Mouse (Mus musculus) gonadal fat pad, adult 2 months (tissue): ENCODE results near the gene Tctn3. TPM values are rescaled to one million over a fixed set of nuclear protein-coding genes. Genes with fewer than 3 reads are reported as not detected.

ENCODE experiments used
- DNase-seq: peaks from one replicate; pipeline ENCODE4 v3.0.0-alpha.2; 2012; ENCODE audit warnings: low read depth
- polyA plus RNA-seq: library from polyadenylated mRNA; depleted of rRNA; stranded (reverse); fragments of >200 nt; gene quantifications from 2 replicates; pipeline ENCODE4 v1.2.3, GENCODE M21; 2012; rRNA removed

The Tctn3 gene
- polyA plus RNA-seq, 1 experiment: 14.1 TPM

- peak; percentile 75 for DNase-seq
Observed at GRCm38 (mm10) chr19:40555136-40555535, 56.9 kb downstream of the Tctn3 start.

DNA sequence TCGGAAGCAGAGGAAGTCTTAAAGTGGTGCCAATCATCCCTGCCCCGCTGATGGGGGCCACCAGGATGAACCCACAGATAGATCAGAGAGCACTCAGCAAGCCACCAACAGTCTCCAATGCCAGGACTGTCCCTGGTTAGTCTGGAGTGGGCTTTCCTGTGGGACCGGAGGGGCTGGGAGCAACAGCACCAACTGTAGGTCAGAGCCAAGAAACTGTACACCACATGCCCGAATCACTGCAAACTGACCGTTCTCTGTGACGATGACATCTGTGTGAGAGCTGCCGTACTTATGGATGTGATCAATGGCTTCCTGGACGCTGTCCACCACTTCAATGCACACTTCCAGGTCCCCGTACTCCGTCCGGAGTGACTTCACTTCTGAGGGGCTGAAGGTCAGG is 57.7 kb downstream of the Tctn3 start:
- no peak for DNase-seq

- DNase-seq: no peak
Observed at GRCm38 (mm10) chr19:40553849-40554248, 58.2 kb downstream of the Tctn3 start.

DNA sequence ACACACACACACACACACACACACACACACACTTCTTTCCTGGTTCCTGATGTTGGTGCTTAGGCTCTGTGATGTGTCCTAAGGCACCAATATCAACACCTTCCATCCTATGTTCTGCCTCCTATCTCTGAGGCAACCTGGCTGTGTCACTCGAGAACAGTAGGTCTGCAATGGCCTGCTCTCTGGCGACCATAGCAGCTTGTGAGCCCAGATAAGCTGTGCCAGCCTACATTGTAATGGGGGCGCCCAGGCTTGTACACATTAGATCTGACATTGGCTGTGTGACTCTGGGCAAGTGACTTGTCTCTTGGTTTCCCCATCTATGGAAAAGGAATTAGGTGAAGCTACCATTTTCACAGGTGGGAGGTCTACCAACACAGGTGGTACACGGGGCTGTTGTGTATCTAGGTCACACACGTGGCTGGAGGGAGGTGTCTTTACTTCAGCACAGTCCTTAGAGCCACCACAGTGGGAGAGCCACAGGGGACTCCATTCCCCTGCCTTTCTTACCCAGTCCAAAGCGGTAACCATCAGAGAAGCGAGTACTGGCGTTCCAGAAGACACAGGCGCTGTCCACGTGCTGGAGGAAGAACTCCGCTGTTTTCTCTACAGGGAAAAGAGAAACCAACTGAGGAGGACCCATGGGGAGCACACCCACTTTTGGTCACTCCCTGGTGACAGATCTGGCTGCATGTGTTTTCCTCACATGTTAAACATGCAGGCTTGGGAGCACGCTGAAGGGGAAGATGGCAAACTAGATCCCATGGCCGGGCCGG is 58.8 kb downstream of the Tctn3 start:
- DNase-seq: no peak

DNA sequence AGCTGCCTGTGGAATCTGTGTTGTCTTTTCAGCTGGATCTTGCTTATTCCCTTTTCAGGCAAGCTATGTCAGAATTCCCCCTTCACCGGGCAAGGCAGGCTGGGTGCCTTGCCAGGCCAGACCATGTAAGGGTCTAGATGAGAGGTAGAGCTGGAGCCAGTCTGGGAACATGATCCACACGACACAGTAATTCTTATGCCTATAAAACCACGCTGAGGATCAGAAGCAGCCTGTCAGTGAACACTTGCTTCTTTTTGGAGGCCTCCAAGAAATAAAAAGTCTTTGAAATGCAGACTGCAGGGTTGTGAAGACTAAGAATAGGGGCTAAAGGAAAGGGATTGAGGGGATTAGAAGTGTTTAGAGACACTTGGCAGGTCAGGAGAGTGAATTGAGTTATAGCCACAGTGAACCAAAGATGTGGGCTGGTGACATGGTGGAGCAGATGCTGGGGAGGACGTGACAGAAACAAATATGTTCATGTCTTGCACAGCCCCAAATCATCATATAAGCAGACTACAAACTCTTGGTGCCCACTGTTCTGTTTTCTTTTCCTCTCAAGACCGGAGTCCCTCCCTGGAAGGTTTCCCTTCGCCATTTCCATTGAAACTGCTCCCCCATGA is 62.4 kb downstream of the Tctn3 start:
- no peak for DNase-seq

GRCm38 (mm10) chr19:40548796-40549515 is 63.1 kb downstream of the Tctn3 start:
- DNase-seq: no peak

- no peak for DNase-seq
Observed at GRCm38 (mm10) chr19:40548386-40548785, 63.6 kb downstream of the Tctn3 start.

Other genes with a start within 250 kb of the Tctn3 start
- 113 and 122 TPM in 2 replicates for gene Sorbs1, start 98.5 kb downstream of the Tctn3 start, polyA plus RNA-seq
- gene Aldh18a1, start 23.8 kb downstream of the Tctn3 start, polyA plus RNA-seq: 24.8 and 26.1 TPM in 2 replicates
- gene Entpd1, start 133 bp upstream of the Tctn3 start, polyA plus RNA-seq: 23.8 and 24.3 TPM in 2 replicates
- gene Cc2d2b, start 136.5 kb upstream of the Tctn3 start, polyA plus RNA-seq: 0.05 and 0.10 TPM in 2 replicates
- 5.1 and 6.9 TPM in 2 replicates for gene Ccnj, start 219.0 kb upstream of the Tctn3 start, polyA plus RNA-seq